Mouse (Mus musculus): Measurements from ENCODE around the gene Ccl1. TPM values are rescaled to one million over a fixed set of nuclear protein-coding genes. Genes with fewer than 3 reads are reported as not detected.

Gene Ccl1
- polyA plus RNA-seq, 1 experiment = not detected

- TF ChIP-seq POLR2AphosphoS2 (IDR thresholded peaks at IDR 0.05; ENCODE audit: insufficient read length, low read depth) (no peak), POLR2A (IDR thresholded peaks at IDR 0.05; ENCODE audit: insufficient read length, low read depth) (no peak), TCF12 (IDR thresholded peaks at IDR 0.05; ENCODE audit: insufficient read depth, poor library complexity, severe bottlenecking) (no peak), MYOG (IDR thresholded peaks at IDR 0.05; ENCODE audit: control insufficient read depth in 1 of 3, insufficient read depth in 1 of 3, insufficient read length in 2 of 3, low read depth in 2 of 3) (no peak), CEBPB (IDR thresholded peaks at IDR 0.05; ENCODE audit: insufficient read depth, poor library complexity, severe bottlenecking) (no peak), REST (IDR thresholded peaks at IDR 0.05; ENCODE audit: insufficient read depth, insufficient read length) (no peak), MAX (IDR thresholded peaks at IDR 0.05; ENCODE audit: low read depth) (no peak), USF1 (IDR thresholded peaks at IDR 0.05; ENCODE audit: low read depth) (no peak), E2F4 (IDR thresholded peaks at IDR 0.05; ENCODE audit: insufficient read depth) (no peak), TCF3 (IDR thresholded peaks at IDR 0.05; ENCODE audit: insufficient read length, low read depth) (no peak), SRF (IDR thresholded peaks at IDR 0.05; ENCODE audit: control insufficient read depth, insufficient read length, low read depth) (no peak), MYOD1 (IDR thresholded peaks at IDR 0.05; ENCODE audit: control insufficient read depth in 1 of 3, insufficient read length in 2 of 3, low read depth in 2 of 3) (no peak)
- Histone ChIP-seq H3K79me2 (ENCODE audit: control insufficient read depth, insufficient read depth) (no peaks in the 10 kb centered on the region), H3K4me2 (ENCODE audit: low read depth) (peak overlapping the region; percentile 12), H3K27me3 (ENCODE audit: control insufficient read depth, insufficient read depth, insufficient read length) (no peaks in the 10 kb centered on the region), H3K36me3 (ENCODE audit: control insufficient read depth, insufficient read depth) (no peaks in the 10 kb centered on the region), H3ac (ENCODE audit: control insufficient read depth, insufficient read length) (no peak overlapping the region), H3K4me3 (no peak overlapping the region)
Observed at GRCm38 (mm10) chr11:82193826-82194225, 111.7 kb downstream of the Ccl1 start.

- no peak overlapping the region for H3K4me2 ChIP-seq (ENCODE audit: low read depth)
- no peak overlapping the region for H3ac ChIP-seq (ENCODE audit: control insufficient read depth, insufficient read length)
- no peaks in the 10 kb centered on the region for H3K27me3 ChIP-seq (ENCODE audit: control insufficient read depth, insufficient read depth, insufficient read length)
- H3K36me3 ChIP-seq (ENCODE audit: control insufficient read depth, insufficient read depth) = no peaks in the 10 kb centered on the region
- TF ChIP-seq CEBPB (IDR thresholded peaks at IDR 0.05; ENCODE audit: insufficient read depth, poor library complexity, severe bottlenecking) (no peak), USF1 (IDR thresholded peaks at IDR 0.05; ENCODE audit: low read depth) (no peak), SRF (IDR thresholded peaks at IDR 0.05; ENCODE audit: control insufficient read depth, insufficient read length, low read depth) (no peak), TCF12 (IDR thresholded peaks at IDR 0.05; ENCODE audit: insufficient read depth, poor library complexity, severe bottlenecking) (no peak), REST (IDR thresholded peaks at IDR 0.05; ENCODE audit: insufficient read depth, insufficient read length) (no peak), MAX (IDR thresholded peaks at IDR 0.05; ENCODE audit: low read depth) (no peak), POLR2AphosphoS2 (IDR thresholded peaks at IDR 0.05; ENCODE audit: insufficient read length, low read depth) (no peak), POLR2A (IDR thresholded peaks at IDR 0.05; ENCODE audit: insufficient read length, low read depth) (no peak), MYOG (IDR thresholded peaks at IDR 0.05; ENCODE audit: control insufficient read depth in 1 of 3, insufficient read depth in 1 of 3, insufficient read length in 2 of 3, low read depth in 2 of 3) (no peak), MYOD1 (IDR thresholded peaks at IDR 0.05; ENCODE audit: control insufficient read depth in 1 of 3, insufficient read length in 2 of 3, low read depth in 2 of 3) (no peak), E2F4 (IDR thresholded peaks at IDR 0.05; ENCODE audit: insufficient read depth) (no peak), TCF3 (IDR thresholded peaks at IDR 0.05; ENCODE audit: insufficient read length, low read depth) (no peak)
- H3K4me3 ChIP-seq = no peak overlapping the region
- H3K79me2 ChIP-seq (ENCODE audit: control insufficient read depth, insufficient read depth) = no peaks in the 10 kb centered on the region
Observed at GRCm38 (mm10) chr11:82189782-82190563, 115.5 kb downstream of the Ccl1 start.

GRCm38 (mm10) chr11:82185684-82186083 lies 119.8 kb downstream of the Ccl1 start:
- Histone ChIP-seq H3K36me3 (ENCODE audit: control insufficient read depth, insufficient read depth) (no peaks in the 10 kb centered on the region), H3ac (ENCODE audit: control insufficient read depth, insufficient read length) (no peak overlapping the region), H3K79me2 (ENCODE audit: control insufficient read depth, insufficient read depth) (no peaks in the 10 kb centered on the region), H3K27me3 (ENCODE audit: control insufficient read depth, insufficient read depth, insufficient read length) (no peaks in the 10 kb centered on the region), H3K4me3 (no peak overlapping the region), H3K4me2 (ENCODE audit: low read depth) (no peak overlapping the region)
- TF ChIP-seq MYOG (IDR thresholded peaks at IDR 0.05; ENCODE audit: control insufficient read depth in 1 of 3, insufficient read depth in 1 of 3, insufficient read length in 2 of 3, low read depth in 2 of 3) (no peak), CEBPB (IDR thresholded peaks at IDR 0.05; ENCODE audit: insufficient read depth, poor library complexity, severe bottlenecking) (no peak), TCF3 (IDR thresholded peaks at IDR 0.05; ENCODE audit: insufficient read length, low read depth) (no peak), REST (IDR thresholded peaks at IDR 0.05; ENCODE audit: insufficient read depth, insufficient read length) (no peak), POLR2A (IDR thresholded peaks at IDR 0.05; ENCODE audit: insufficient read length, low read depth) (no peak), MAX (IDR thresholded peaks at IDR 0.05; ENCODE audit: low read depth) (no peak), TCF12 (IDR thresholded peaks at IDR 0.05; ENCODE audit: insufficient read depth, poor library complexity, severe bottlenecking) (no peak), MYOD1 (IDR thresholded peaks at IDR 0.05; ENCODE audit: control insufficient read depth in 1 of 3, insufficient read length in 2 of 3, low read depth in 2 of 3) (no peak), SRF (IDR thresholded peaks at IDR 0.05; ENCODE audit: control insufficient read depth, insufficient read length, low read depth) (no peak), USF1 (IDR thresholded peaks at IDR 0.05; ENCODE audit: low read depth) (no peak), E2F4 (IDR thresholded peaks at IDR 0.05; ENCODE audit: insufficient read depth) (no peak), POLR2AphosphoS2 (IDR thresholded peaks at IDR 0.05; ENCODE audit: insufficient read length, low read depth) (no peak)

- H3K4me2 ChIP-seq (ENCODE audit: low read depth) = no peak overlapping the region
- H3K4me3 ChIP-seq = no peak overlapping the region
- H3K27me3 ChIP-seq (ENCODE audit: control insufficient read depth, insufficient read depth, insufficient read length) = no peaks in the 10 kb centered on the region
- no peaks in the 10 kb centered on the region for H3K79me2 ChIP-seq (ENCODE audit: control insufficient read depth, insufficient read depth)
- no peaks in the 10 kb centered on the region for H3K36me3 ChIP-seq (ENCODE audit: control insufficient read depth, insufficient read depth)
- H3ac ChIP-seq (ENCODE audit: control insufficient read depth, insufficient read length) = no peak overlapping the region
- TF ChIP-seq REST (IDR thresholded peaks at IDR 0.05; ENCODE audit: insufficient read depth, insufficient read length) (no peak), MAX (IDR thresholded peaks at IDR 0.05; ENCODE audit: low read depth) (no peak)
Observed at GRCm38 (mm10) chr11:82183281-82183935, 122.1 kb downstream of the Ccl1 start.
